Mouse (Mus musculus) mature B cell (primary cell): ENCODE measurements around the gene Ano4.

Experiments used
- in situ Hi-C: fragments of 300-500 bp; cut with MboI; formaldehyde crosslinking; loops from 2 replicates; pipeline ENCODE4 v1.14.3; 2019

Ano4 gene

GRCm38 (mm10) chr10:89280402-89280801 is 64.2 kb downstream of the Ano4 start:
- in situ Hi-C loops: no loop called here

DNA sequence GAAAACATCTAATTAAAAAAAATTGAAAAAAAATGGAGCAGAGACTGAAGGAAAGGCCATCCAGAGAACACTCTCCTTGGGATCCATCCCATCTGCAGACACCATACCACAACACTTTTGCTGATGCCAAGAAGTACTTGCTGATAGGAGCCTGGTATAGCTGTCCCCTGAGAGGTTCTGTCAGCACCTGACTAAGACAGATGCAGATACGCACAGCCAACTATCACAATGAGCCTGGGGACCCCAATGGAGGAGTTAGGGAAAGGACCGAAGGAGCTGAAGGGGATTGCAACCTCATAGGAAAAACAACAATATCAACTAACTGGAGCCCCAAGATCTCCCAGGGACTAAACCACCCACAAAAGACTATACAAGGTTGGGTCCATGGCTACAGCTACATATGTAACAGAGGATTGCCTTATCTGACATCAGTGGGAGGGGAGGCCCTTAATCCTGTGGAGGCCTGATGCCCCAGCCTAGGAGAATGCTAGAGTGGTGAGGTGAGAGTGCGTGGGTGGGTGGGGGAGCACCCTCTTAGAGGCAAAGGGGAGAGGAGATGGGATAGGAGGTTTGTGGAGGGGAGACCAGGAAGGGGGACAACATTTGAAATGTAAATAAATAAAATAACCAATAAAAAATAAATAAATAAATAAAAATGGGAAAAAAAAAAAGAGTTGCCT is 71.4 kb downstream of the Ano4 start:
- in situ Hi-C loops: no loop called here

GRCm38 (mm10) chr10:89267312-89267711 is 77.2 kb downstream of the Ano4 start:
- in situ Hi-C loops: no loop called here

- in situ Hi-C loops: no loop called here
Observed at GRCm38 (mm10) chr10:89263396-89263795, 81.2 kb downstream of the Ano4 start.

DNA sequence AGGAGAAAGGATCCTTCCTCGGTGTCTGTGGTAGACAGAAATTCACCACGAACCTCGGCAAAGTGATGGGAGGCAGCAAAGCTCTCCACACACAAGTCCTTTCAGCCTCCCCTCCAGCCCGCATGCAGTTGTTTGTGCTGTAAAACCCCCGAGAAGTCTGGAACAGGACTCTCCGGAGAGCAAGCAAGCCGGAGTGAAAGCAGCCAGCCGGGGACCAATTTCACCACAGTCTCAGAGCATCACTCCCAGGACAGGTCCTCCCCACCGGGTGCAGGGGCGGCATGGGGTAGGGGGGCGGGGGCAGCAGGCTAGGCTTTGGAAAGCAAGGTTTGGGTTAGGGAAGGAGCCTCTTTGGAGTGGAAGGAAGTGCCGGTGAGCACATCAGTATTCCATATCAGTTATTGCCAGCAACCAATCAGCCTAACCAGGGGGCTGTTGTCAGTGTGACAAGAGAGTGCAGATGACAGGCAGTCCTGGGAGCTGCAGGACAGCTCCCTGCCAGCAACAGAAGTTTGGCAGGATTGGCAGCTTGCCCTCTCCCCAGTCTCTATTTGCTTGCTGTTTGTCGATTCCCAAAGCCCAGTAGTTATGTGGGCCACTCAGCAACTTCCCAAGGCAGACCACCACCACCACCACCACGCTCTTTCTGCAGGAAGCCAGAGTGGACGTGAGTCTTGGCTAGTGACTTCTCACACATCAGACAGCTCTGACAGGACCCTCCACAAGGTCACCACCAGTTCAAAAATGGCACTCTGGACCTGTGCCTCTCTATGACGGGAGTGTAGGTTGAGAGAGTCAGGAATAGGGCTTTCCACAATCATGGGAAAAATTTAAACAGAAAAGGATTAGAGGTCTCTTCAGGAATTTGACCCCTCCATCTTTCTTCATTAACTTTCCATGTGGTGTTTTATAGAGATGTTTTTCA is 86.8 kb downstream of the Ano4 start:
- in situ Hi-C loops: no loop called here

DNA sequence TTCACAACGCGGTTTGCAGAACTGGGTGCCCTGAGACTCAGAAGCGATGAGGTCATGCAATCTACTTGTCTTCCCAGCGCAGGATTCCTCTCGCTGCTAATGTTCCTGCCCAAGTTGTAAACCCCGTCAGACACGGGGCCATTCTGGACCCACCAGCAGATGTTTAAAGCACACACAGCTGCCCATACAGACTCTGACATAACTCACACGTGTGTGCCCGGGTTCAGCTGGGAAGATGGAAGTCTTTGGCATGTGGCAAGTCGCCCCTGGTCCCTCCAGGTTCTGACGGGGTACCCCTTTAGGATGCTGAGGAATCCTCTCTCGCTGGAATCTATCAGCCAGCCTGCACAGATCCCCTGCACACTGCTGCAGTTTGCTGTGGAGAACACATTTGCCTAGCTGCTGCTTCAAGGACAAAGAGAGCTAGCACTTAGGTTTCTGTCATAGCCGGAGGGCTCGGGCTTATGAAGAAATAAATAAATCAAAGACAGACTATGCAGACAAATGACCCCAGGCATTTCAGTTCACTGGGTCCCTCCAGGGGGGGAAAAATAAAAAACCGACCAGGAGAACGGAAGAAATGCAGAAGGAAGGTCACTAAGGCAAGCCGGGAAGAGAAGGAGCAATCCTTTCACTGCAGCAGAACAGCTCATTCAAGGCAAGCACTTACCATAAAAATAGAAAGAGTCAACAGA is 87.7 kb downstream of the Ano4 start:
- in situ Hi-C loops: no loop called here

GRCm38 (mm10) chr10:89254765-89255164 is 89.8 kb downstream of the Ano4 start:
- in situ Hi-C loops: no loop called here

- in situ Hi-C loops: no loop called here
Observed at GRCm38 (mm10) chr10:89253799-89254198, 90.8 kb downstream of the Ano4 start.

- in situ Hi-C loops: no loop called here
Observed at GRCm38 (mm10) chr10:89252636-89253035, 91.9 kb downstream of the Ano4 start.

GRCm38 (mm10) chr10:89243808-89244207 is 100.8 kb downstream of the Ano4 start:
- in situ Hi-C loops: no loop called here

DNA sequence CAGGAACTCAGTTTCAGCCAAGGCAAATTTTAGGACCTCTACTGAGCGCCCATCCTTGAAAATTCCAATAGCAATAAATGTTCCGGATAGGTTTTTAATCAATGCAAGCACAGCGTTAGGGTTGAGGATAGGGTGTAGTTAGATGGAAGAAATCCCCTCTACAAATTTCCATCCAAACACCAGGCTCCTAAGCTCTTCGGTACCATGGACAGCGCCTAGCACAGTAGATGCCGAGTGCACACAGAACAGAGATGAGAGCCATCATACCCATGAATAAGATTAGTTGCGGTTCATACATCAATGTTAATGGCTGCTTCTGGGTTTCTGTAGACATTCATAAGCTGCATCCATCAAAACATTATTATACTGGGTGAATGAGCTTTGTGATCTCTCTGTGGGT is 120.0 kb downstream of the Ano4 start:
- in situ Hi-C loops: no loop called here

GRCm38 (mm10) chr10:89222284-89222989 is 122.1 kb downstream of the Ano4 start:
- in situ Hi-C loops: no loop called here

DNA sequence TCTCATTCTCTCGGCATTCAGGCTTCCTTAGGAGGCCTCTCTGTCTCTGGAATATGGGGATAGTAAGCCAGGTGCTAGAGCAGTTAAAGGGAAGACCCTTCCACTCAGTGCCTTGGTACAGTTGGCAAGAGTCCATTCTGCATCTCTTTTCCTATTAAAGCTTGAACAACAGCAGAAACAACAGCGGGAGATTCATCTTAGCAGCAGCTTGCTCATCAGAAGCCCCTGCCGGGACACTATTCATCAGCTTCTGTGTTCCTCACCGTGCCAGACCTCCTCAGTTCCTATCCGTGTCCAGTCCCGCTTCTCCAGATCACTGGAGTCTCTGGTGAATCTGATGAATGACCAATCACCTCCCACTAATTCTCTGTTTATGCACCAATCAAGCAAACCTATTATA is 128.5 kb downstream of the Ano4 start:
- in situ Hi-C loops: no loop called here

DNA sequence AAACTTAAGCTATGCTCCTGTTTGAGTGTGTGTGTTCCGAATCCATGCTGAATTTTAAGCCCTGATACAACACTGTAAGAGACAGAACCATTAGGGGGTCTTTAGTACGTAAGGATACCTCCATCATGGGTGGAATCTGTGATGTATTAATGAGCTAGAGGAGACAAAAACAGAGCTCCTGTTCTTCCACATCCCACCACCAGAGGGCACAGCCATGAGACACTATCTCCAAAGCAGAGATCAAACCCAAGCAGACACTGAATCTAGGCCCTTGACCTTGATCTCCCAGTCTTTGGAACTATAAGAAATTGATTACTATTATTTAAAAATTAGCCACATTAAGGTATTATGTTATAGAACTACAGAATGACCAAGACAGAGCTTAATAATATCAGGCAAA is 138.7 kb downstream of the Ano4 start:
- in situ Hi-C loops: no loop called here

GRCm38 (mm10) chr10:89196444-89196843 is 148.1 kb downstream of the Ano4 start:
- in situ Hi-C loops: no loop called here

DNA sequence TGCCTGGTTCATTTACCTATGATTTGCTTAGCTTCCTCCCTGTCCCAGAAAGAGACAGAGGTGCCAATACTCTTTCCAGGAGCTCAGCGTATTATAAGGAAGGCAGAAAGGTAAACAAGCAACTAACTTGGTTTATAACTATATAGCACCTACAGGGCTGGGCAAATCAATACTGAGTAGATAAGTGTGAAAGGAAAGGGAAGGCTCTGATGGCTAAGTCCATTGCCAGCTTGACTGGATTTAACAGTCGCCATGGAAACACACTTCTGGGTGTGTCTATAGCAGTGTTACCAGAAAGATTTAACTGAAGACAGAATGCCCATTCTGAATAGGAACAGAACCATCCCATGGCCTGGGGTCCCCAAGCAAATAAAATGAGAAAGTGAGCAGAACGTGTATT is 149.5 kb downstream of the Ano4 start:
- in situ Hi-C loops: no loop called here

- in situ Hi-C loops: no loop called here
Observed at GRCm38 (mm10) chr10:89194440-89194839, 150.1 kb downstream of the Ano4 start.

GRCm38 (mm10) chr10:89177921-89178320 is 166.6 kb downstream of the Ano4 start:
- in situ Hi-C loops: no loop called here

DNA sequence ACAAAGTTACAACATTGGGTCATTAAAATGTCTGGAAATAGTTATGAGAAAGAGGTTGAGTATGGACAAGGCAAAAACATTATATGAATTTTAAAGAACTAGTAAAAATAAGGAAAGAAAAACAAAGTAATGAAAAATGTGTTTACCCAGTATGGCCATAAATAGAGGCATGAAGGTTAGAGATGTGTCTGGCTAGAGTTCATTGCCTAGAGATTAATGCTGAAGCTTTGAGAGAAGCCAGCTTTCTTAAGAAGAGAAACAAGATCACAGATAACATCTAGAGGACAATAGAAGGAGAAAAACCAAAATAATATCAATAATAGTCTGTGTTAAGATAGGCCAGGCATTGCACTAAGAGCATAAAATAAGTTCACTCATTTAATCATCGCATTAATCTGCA is 180.0 kb downstream of the Ano4 start:
- in situ Hi-C loops: no loop called here

GRCm38 (mm10) chr10:89155502-89155901 is 189.1 kb downstream of the Ano4 start:
- in situ Hi-C loops: no loop called here

GRCm38 (mm10) chr10:89154797-89155465 is 189.6 kb downstream of the Ano4 start:
- in situ Hi-C loops: no loop called here
